27 mouse cellular contexts compared by ENCODE assay signal in genomic region chr9:79414989-79415388, GRCm38 (mm10).
"Had no signal": no experiment of that assay in that cellular context is flagged by ENCODE, and none has a peak within 500 bp of the region (broad histone marks: within the 10 kb centered on the region; RNA-seq: fewer than 3 reads in every experiment).

No protein-coding gene starts in this region.

- H3K27me3 ChIP-seq: heart, embryonic 13.5 days; heart, embryonic 15.5 days; hindbrain, embryonic 13.5 days; hindbrain, embryonic 15.5 days; kidney, embryonic 15.5 days; limb, embryonic 12.5 days; limb, embryonic 15.5 days; liver, embryonic 12.5 days had no signal

- H3K9ac ChIP-seq: heart, embryonic 13.5 days; heart, embryonic 15.5 days; hindbrain, embryonic 13.5 days; hindbrain, embryonic 15.5 days; kidney, embryonic 15.5 days; limb, embryonic 12.5 days; limb, embryonic 15.5 days; liver, embryonic 12.5 days; liver, embryonic 14.5 days had no signal

- H3K4me1 ChIP-seq: heart, embryonic 15.5 days; hindbrain, embryonic 13.5 days; hindbrain, embryonic 15.5 days; kidney, embryonic 15.5 days; limb, embryonic 12.5 days; limb, embryonic 15.5 days; liver, embryonic 12.5 days had no signal

- ATAC-seq: hindbrain, postnatal 0 days; intestine, embryonic 16.5 days; liver, embryonic 12.5 days had no signal

- H3K4me3 ChIP-seq: gastrocnemius, adult 2 months; heart, embryonic 13.5 days; heart, embryonic 15.5 days; hindbrain, embryonic 13.5 days; hindbrain, embryonic 15.5 days; kidney, embryonic 15.5 days; limb, embryonic 12.5 days; limb, embryonic 15.5 days; liver, embryonic 12.5 days had no signal

- H3K27ac ChIP-seq: gastrocnemius, adult 2 months; heart, embryonic 13.5 days; heart, embryonic 15.5 days; hindbrain, embryonic 13.5 days; hindbrain, embryonic 15.5 days; hindbrain, postnatal 0 days; kidney, embryonic 15.5 days; kidney, postnatal 0 days; limb, embryonic 12.5 days; limb, embryonic 15.5 days; liver, embryonic 12.5 days; liver, embryonic 14.5 days had no signal

- DNase-seq: gastrocnemius, adult 2 months; gastrocnemius, postnatal 10 days; gastrocnemius, postnatal 25 days; heart, adult 18-20 months; heart, postnatal 14 days; heart, postnatal 36 days; kidney, adult 11 months; kidney, adult 2 months; kidney, adult 9 months; kidney, postnatal 14 days; kidney, postnatal 36 days; layer of hippocampus, adult 9-11 months; layer of hippocampus, postnatal 36 days; left cerebral cortex, postnatal 4 days had no signal

- H3K36me3 ChIP-seq: heart, embryonic 13.5 days; heart, embryonic 15.5 days; hindbrain, embryonic 13.5 days; hindbrain, embryonic 15.5 days; kidney, embryonic 15.5 days; limb, embryonic 12.5 days; limb, embryonic 15.5 days; liver, embryonic 12.5 days had no signal

- H3K4me2 ChIP-seq: heart, embryonic 11.5 days; heart, embryonic 13.5 days; heart, embryonic 15.5 days; hindbrain, embryonic 13.5 days; hindbrain, embryonic 15.5 days; kidney, embryonic 15.5 days; limb, embryonic 12.5 days; limb, embryonic 15.5 days; liver, embryonic 12.5 days had no signal

- H3K9me3 ChIP-seq: heart, embryonic 13.5 days; heart, embryonic 15.5 days; hindbrain, embryonic 13.5 days; hindbrain, embryonic 15.5 days; kidney, embryonic 15.5 days; limb, embryonic 12.5 days; limb, embryonic 15.5 days; liver, embryonic 12.5 days had no signal
